Mouse (Mus musculus): ENCODE results near the gene Scn8a. TPM values are rescaled to one million over a fixed set of nuclear protein-coding genes. Genes with fewer than 3 reads are reported as not detected.

Gene Scn8a
- polyA plus RNA-seq, 2 experiments from 2014 or later = 0.52 to 2.2 TPM

DNA sequence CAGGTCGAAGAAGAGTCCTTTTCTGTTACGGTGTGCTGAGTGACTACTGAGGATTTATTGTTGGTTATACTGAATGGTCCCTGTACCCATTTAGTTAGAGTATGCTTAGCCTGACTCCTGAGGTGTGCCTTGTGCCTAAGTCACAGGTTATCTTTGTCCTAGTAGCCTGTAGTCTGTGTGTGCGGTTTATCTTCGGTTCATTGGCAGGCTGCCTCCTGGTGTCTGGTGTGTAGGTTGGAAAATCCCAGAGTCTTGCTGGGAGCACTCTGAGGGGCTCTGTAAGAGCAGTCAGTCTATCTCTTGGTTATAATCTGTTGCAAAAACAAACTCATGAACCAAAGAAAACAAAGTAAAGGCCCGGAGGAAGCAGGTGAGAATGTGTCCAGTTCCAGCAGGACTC, 11.7 kb downstream of the Scn8a start:
- ATAC-seq = no peak

DNA sequence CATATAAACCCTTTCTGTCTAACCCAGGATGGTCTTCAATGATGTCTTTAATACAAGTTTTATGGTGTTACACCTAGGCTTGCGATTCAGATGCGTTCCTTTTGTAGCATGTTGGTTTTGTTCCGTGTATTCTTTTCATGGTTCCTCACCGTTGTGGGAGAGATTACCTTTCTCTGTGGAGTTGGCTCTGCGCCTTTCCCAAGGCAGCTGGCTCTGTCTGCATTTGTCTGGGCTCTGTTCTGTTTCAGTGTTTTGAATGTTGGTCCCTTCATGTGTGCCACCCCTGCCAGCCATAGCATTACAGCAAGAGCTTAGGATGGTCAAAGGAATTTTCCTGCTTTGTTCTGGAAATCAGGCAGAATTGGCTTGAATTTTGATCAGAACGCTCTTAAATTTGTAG, 14.8 kb downstream of the Scn8a start:
- ATAC-seq = no peak

DNA sequence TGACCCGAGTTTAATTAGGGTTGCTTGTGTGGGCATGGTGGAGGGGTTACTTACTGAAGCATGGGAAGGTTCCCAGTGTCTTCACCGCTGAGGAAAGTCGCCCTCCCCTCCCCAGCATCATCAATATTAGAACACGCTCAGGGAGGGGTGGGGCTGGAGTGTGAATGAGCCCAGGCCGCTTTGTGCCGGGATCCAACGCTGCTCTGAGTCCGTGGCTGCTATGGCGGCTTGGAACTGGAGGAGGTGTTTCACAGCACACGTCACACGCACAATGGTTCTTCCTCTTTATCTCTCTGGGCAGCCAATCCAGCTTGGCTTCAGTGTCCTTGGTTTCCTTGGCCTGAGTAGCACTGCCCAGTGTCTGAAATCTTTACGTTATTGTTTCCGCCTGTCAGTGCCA, 22.3 kb downstream of the Scn8a start:
- ATAC-seq = no peak

DNA sequence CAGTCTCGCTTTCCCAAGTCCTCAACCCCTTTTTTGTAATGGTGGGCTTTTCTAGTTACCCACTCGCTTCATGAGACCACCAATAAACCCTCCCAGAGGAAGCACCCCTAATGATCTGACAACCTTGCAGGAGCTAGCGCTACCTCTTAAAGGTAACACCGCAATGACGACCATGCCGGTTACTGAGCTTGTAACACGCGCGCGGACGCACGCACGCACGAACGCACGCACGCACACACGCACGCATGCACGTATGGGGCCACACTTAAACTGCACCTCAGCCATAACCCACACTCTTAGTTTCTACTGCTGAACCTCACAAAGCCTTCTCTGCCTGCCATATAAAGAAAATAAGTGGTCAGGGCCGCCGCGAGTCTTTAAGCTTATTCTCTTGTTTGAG, 26.8 kb downstream of the Scn8a start:
- no peak for ATAC-seq

DNA sequence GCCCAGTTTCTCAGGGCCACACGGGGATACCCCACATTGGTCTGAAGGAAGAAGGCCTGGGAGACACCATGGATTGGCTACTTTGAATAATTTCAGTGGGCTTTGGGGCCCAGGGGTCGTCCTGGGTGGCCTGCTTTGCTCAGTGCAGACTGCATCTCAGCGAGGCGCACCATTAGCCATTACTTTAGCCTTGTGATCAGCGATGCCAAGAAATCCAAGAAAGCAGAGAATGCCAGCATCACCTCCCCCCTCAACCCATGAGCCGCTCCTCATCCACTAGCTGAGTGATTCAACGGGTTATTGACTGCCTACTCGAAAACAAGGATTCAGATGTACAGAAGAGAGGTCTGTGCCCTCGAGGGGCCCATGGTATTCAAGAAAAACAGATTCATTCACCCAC, 34.2 kb downstream of the Scn8a start:
- no peak for ATAC-seq

DNA sequence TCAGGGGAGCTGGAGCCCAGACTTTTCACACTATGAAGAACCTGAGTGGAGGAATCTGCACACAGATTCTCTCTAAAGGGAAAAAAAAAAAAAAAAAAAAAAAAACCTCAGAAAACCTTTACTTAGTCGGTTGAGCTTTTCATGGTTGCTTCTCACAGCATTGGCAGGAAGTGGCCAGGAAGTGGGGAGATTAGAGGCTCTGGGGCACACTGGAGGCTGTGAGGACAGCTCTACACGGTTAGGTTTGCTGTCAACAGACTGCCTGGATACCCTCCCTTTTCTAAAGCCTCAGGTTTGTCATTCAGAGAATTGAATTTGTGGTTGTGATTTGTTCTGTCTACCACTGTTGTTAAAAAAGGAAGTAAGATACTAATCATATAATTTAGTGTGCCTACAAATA, 35.3 kb downstream of the Scn8a start:
- ATAC-seq = peak; percentile 97

DNA sequence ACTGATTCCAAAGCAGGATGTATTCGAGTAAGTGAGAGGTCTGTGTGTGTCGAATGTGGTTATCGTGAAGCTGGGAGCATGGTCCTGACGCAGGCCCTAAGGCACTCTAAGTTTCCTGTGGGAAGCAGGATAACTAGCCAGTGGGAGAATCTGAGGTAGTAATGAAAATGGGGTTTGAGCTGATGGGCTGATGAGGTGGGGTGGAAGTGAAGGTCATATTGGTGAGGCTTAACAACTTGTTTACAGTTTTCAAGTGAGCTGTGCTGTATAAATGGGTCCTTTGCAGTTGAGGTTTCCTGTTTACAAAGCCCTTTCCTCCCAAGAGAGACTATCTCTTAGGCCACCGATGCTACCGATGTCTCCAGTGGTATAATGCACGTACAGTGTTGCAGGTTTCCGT, 36.1 kb downstream of the Scn8a start:
- ATAC-seq = peak; percentile 50

DNA sequence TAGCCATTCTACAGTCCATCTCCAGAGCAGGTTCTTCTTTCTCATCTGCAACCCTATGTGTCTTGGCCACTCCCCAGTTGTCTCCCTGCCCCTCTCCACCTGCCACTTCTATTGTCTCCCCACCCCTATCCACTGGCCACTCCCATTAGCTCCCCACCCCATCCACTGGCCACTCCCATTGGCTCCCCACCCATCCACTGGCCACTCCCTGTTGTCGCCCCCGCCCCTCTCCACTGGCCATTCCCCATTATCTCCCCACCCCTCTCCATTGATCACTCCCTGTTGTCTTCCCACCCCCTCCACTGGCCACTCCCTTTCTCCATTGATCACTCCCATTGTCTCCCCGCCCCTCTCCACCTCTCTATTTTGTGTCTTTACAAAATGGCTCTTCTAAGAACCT, 39.2 kb downstream of the Scn8a start:
- ATAC-seq = no peak

DNA sequence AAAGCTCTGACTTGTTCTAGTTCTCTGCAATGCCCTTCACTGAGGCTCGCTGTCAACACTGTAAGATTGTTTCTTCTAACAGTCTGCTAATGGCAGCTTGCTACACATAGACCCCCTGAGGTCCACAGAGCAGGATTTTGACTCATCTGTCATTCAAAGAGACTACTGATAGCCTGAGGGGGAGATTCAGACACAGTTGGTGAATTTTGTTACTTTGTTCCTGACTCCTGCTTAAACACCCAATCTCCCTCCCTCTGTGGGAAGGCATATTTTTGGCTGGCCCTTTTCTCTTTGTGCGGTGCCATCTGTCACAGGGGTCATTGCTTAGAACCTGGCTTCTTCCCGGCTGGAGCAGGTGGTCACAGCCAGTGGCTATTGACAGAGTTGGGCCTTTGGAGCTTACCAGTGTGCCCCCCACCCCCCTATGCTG, 40.1 kb downstream of the Scn8a start:
- ATAC-seq = no peak

DNA sequence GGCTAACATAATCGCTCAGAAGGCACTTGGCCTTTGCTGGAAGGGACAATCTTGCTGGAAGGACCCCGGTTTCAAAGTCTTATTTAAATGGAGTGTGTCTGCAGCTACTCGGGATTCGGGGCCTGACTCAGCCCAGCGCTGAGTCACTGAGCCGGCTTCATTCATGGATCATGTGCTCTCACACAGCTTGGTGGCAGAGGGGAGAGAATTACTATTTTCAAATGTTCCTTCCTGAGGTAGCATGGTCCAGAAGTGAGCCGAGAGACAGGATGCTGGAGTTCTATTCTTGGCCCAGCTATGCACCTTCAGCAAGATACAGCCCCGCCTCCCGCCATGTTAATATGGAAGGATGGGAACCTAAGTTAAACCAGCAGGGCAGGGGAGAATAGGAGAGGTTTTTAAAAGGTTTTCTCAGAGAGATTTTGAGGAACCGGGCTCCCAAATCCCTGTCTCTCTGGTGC, 40.8 kb downstream of the Scn8a start:
- ATAC-seq = no peak

DNA sequence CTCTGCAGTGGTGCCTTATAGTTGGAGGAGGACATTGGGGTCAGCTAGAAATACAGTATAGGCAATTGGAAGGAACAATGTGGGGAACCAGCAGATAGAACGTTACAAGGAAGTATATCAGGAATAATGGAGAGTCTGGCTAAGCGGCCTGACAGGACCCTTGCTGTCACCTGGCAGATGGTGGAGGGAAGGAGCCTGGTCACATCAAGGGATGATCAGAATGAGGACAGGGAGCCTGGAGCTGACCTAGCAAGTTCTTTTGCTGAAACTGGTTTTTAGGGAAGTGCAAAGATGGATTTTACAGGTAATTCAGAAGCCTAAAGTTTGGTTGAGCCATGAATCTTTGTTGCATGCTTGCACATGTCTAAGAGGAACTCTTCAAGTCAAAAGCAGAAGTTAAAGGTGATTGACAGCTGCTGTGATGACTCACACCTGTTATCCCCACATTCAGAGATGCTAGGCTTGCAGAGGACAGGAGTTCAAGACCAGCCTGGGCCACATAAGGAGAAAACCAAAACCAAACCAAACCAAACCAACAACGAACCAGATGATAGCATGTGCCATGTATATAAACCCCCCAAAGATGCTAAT, 43.1 kb downstream of the Scn8a start:
- ATAC-seq = no peak

DNA sequence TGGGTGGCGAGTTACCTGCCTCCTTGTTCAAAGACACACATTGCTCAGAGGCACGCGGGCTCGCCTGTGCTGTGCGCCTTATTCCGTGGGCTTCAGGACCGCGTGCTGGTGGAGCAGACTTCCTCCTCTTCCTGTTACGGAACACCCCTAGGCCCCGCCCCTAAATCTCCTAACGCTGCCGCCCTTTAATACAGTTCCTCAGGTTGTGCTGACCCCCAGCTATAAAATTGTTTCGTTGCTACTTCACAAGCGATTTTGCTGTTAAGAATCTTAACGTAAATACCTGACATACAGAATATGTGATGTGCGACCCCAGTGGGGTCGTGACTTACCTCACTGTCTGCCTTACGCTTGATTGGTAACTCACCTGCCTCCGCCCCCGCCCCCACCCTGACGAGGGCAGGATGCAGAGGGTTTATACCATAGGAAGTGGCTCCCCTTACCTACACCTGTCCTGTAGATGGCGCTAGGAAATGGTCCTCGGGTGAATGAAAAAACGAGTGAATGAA, 45.1 kb downstream of the Scn8a start:
- no peak for ATAC-seq

DNA sequence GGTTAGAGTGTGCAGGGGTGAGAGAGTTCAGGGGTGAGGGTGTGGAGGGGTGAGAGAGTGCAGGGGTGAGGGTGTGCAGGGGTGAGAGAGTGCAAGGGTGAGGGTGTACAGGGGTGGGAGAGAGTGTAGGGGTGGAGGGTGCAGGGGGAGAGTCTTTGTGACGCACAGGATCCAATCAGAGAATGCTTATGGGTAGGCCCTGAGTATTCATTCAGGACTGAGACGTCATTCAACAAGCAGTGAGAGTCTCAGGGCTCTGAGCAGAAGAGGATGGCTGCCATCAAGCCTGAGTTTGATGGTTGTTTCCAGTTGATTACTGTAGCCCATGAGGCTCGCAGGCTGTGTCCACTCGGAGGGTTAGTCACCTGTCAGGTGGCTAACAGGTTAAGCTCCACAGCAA, 48.4 kb downstream of the Scn8a start:
- ATAC-seq = no peak

DNA sequence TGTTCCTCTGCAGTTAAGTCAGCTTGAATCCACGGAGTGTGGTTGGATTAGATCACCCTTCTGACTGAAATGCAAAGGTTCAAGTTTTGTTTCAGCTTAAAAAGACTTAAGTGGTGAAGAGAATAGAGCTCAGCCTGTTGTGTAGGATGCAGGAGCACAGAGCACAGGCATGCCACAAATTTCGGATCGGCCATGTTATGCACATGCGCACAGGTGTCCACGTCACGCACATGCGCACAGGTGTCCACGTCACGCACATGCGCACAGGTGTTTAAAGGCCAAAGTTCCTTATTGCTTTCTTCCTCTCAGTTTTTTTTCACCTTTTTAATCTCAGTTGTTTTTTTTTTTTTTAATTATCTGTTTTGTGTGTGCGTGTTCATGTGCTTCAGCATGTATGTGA, 52.6 kb downstream of the Scn8a start:
- no peak for ATAC-seq

DNA sequence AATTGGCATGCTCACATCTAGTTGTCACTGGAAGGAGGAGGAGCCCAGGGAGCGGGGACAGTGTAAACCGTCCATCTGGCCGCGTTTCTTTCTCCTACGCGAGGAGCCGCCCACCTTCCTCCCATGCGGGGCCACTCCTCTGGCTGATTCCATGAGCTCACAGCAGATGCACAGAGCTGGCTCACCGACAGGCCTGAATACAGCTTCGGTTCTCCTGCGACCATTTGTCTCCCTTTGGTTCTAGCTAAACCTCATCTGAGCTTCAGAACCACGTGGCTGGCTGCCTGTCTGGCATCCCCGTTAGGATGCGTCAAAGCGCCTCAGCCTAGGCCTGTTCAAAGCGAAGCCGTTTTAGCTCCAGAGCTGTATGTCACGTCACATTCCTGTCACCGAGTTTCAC, 53.8 kb downstream of the Scn8a start:
- no peak for ATAC-seq

DNA sequence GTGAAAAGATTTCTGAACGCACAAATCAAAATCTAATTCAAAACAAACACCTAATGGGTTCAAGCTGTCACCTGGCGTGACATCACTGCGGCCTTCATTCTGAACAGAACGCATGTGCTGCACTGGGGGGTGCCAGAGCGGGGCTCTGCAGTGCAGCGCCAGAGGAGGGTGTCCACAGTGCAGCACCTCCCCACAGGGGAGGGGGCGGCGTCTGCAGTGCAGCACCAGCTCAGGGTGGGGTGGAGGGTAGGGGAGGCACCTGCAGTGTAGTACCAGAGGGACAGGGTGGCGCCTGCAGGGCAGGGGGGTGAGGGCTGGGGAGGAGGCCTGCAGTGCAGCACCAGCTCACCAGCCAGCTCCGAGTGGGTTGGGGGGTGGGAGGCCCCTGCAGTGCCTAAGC, 55.3 kb downstream of the Scn8a start:
- no peak for ATAC-seq

DNA sequence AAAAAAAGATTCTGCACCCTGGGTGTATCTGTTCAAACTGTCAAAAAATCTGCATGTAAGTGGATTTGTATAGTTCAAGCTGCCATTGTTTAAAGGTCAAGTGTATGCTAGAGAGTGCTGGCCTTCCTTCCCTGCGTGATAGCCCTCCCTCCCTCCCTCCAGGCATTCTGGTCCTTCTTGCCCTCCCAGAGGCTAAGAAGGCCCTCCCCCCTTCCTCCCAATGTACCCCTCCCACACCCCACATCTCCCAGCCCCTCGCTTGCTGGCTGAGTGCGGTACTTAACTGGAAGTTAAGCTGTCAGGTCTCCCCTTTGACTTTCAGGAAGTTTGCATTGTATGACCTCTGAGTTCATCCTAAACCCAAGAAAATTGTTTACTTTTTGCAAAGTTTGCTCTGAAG, 60.8 kb downstream of the Scn8a start:
- ATAC-seq = no peak

DNA sequence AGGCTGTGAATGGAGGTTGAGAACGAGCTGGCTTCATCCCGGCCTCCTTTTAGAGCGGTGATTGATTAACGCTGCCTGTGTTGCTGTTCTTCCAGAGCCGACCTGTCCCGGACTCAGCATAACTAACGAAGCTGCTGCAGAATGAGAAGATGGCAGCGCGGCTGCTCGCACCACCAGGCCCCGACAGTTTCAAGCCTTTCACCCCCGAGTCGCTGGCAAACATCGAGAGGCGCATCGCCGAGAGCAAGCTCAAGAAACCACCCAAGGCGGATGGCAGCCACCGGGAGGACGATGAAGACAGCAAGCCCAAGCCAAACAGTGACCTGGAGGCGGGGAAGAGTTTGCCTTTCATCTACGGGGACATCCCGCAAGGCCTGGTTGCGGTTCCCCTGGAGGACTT, 66.5 kb downstream of the Scn8a start:
- no peak for ATAC-seq

DNA sequence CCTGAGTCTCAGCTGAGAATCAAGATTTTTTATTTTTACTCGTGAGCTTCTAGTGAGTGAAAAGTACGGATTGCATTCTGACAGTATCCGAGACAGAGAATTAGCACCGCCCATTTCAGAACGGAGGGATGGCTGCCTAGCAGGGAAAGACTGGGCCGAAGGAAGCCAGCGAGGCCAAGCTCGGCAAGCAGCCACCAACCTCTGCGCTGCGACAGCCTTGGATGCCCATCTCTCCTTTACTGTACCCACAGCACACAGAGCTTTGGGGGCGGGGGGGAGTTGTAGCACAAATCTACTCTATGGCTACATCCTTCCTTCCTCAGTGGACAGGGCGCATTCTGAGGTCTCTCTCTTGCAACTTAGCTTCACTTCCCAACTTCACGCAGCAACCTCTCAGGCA, 78.7 kb downstream of the Scn8a start:
- no peak for ATAC-seq

DNA sequence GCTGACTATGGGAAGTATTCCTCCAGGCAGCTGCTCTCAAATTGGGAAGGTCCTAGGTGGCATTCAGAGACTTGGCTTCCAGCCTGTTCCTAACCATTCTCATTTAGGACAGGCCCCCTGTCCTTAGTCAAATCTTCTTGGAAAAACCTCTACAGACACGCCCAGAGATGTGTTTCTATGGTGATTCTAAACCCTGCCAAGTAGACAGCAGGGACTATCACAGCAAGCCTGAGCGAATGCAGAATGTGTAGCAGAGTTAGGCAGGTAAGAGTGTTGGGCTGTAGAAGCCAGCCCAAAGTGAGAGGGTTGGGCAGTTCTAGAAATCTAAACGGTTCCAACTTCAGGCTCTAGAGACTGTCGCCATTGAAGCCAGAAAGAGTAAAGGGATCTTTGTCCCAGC, 79.5 kb downstream of the Scn8a start:
- no peak for ATAC-seq

DNA sequence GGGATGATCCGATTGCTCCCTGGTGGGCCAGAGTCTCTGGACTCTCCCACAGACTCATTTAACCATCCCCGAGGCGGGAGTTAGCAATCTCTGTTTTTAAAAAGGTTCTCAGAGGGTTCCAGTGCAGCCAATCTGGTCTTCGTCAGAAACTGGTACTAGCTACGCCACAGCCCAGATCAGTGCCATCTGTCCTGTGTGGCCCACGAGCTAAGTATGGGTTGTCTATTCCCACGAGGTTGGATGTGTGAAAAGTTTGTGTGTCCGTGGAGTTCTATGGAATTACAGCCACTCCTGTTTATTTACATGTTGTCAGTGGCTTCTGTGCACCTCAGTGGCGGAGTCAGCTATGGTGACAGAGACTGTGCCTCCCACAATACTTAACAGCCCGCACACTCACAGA, 81.8 kb downstream of the Scn8a start:
- ATAC-seq = no peak

DNA sequence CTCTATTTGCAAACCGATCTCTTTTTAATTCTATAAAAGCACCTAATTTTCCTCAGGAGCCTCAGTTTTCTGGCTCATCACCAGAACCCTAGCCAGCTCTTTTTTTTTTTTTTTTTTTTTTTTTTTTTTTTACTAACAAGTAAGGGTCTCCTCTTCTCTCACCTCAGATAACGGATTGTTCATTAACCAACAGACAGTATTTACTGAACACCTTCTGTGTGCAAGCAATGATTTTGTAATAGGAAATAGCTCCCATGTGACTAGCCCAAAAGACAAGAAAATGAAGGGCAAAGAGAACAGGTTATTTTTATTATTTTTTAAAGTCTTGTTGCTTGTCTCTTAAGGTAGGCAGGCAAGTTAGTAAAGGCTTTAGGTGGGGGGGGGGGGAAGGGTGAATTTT, 82.6 kb downstream of the Scn8a start:
- ATAC-seq = no peak

DNA sequence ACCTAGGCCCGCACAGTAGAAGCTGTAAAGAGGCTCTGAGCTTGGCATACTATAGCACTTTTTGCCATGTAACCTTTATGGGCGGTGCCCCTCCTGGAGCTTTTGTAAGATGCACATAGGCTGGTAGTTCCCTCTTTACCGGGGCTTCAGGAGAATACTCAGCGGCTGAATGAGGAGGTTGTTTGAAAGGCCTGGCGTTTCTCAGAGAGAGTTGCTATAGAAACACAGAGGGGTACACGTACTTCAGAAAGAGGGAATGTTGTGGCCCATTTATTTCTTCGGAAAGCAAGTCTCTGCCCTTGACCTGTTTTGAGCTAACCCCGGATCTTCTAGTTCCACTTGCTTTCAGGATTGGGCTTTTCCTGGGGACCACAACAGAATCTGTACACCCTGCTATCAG, 83.2 kb downstream of the Scn8a start:
- no peak for ATAC-seq

DNA sequence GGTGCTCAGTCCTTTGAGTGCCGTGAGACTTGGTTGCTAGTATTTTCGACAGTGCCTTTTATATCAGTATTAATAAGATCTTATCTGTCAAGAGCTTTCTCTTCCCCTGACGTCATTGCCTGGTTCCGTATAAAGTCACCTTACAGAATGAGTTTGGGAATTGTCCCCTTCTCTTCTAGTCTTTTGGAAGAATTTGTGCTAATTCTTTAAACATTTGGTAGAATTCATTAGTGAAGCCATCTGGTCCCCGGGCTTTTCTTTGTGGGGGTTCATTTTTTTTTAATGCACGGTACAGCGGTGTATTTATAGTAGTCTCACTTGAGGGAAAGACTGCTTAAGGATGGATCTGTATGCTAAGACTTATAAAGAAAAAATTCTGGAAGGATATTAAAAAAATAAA, 84.3 kb downstream of the Scn8a start:
- ATAC-seq = no peak

DNA sequence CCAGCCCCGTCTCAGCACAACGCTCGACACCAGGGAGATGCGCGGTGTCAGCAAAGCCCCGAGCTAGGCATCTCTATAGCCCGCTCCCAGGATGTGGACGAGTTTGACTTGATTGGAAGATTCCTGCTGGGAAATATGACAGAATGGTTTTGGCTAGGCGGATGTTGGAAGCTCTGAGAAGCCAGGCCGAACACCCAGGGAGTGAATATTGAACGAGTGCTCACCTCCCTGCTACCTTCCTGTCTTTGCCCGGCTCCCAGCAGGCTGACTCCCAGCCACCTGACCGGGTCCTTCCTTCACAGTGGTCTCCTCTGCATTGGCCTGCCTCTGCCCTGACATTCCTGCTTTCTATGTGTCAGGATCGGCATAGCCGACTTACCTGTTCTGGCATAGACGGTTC, 85.1 kb downstream of the Scn8a start:
- no peak for ATAC-seq
